Mouse (Mus musculus): ENCODE results near the gene Gm4567.
"Not testable (repeated sequence)": the region's sequence is repeated elsewhere in the genome, so short reads cannot be mapped to it uniquely, and the experiment has no call there.

The Gm4567 gene

DNA sequence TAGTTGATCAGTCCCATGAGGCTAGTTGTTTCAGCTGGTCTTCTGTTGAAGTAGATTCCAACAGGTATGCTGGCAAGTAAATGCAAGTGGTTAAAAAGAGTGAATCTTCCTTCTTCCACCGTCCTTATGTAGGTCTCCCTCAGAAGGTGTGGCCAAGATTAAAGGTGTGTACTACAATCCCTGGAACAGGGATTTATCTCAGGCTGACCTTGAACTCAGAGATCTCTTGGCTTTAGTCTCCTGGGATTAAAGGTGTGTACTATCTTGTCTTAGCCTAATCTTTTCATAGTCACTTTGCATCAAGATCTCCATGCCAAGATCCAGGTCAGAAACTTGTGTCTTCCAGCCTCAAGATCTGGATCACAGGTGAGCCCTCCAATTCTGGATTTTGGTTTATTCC lies at the start of gene Gm4567:
Gene Gm4567, minus strand, starts transcription at position 101 of the 400 bp plus-strand sequence.
- DNase-seq (ENCODE audit: low spot score): not testable (repeated sequence)

DNA sequence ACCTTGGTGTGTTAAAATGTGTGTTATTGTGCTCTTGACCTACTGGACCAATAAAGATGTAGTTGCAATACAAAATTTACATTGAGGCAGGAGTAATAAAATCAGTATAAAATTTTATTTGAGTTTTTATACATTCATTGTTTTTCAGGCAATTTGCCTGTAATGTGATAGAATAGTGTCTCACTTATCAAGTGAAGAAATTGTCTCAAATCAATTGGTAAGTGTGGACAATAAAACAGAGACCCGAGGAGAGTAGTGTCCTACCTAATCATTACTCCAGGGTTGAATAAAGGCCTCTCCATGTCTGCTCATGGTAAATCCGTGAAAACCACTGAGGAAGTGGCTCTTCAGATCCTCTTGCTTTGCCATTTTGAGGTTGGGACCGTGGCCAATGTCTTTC lies 41.9 kb upstream of the Gm4567 start, which contains the start of gene Vmn1r157:
Gene Vmn1r157, plus strand, starts transcription at position 301 of the 400 bp plus-strand sequence.
- DNase-seq (ENCODE audit: low spot score): not testable (repeated sequence)

DNA sequence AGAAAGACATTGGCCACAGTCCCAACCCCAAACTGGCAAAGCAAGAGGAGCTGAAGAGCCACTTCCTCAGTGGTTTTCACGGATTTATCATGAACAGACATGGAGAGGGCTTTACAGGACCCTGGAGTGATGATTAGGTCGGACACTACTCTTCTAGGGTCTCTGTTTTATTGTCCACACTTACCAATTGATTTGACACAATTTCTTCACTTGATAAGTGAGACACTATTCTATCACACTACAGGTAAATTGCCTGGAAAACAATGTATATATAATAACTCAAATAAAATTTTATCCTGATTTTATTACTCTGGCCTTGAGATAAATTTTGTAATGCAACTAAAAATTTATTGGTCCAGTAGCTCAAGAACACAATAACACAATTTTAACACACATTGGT lies 27.3 kb downstream of the Gm4567 start, which contains the start of gene Gm8693:
Gene Gm8693, minus strand, starts transcription at position 101 of the 400 bp plus-strand sequence.
- not testable (repeated sequence) for DNase-seq (ENCODE audit: low spot score)
